Mouse (Mus musculus): Measurements from ENCODE around the gene Ncoa3.
A peak's percentile ranks its signal among the peaks of the same experiment; 100 is the strongest.

Ncoa3 gene

DNA sequence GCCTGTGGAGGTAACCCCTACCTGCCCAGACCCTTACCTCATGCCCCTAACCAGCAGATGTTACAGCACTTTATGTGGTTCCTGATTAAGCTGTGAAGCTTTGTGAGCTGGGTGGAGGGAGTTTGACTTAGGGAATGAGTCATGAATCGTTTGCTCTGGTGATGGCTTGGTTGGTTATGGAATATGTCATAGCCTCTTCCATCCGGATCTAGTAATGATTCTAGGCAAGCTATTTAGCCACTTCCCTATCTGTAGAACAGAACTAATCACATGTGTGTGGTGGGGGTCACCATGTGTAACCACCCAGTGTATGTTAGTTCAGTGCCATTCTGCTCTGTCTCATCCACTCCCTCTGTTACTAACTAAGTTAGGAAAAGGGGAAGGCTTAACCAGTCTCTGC, 52.6 kb downstream of the Ncoa3 start:
- DNase-seq, result no peak

GRCm38 (mm10) chr2:166045549-166046501, 53.4 kb downstream of the Ncoa3 start:
- no peak for DNase-seq

- no peak for DNase-seq
Measured at GRCm38 (mm10) chr2:166047931-166048330, 55.5 kb downstream of the Ncoa3 start.

- DNase-seq, result no peak
Measured at GRCm38 (mm10) chr2:166048852-166049251, 56.4 kb downstream of the Ncoa3 start.

- no peak for DNase-seq
Measured at GRCm38 (mm10) chr2:166051421-166051820, 59.0 kb downstream of the Ncoa3 start.

- DNase-seq, result no peak
Measured at GRCm38 (mm10) chr2:166051966-166052365, 59.5 kb downstream of the Ncoa3 start.

DNA sequence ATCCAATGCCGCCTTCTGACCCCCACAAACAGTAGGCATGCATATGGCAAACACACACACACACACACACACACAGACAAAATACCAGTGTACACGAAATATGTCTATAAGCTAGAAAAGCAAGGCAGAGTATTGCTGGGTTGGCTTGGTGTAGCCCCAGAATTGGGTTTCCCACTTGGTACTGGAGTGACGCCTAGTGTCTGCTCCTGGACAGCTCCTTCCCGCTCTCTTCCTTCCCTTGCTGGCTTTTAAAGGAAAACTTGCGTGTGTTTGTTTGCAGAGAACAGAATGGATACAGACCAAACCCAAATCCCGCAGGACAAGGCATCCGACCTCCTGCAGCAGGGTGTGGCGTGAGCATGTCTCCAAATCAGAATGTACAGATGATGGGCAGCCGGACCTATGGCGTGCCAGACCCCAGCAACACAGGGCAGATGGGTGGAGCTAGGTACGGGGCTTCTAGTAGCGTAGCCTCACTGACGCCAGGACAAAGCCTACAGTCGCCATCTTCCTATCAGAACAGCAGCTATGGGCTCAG, 61.6 kb downstream of the Ncoa3 start:
- no peak for DNase-seq

DNA sequence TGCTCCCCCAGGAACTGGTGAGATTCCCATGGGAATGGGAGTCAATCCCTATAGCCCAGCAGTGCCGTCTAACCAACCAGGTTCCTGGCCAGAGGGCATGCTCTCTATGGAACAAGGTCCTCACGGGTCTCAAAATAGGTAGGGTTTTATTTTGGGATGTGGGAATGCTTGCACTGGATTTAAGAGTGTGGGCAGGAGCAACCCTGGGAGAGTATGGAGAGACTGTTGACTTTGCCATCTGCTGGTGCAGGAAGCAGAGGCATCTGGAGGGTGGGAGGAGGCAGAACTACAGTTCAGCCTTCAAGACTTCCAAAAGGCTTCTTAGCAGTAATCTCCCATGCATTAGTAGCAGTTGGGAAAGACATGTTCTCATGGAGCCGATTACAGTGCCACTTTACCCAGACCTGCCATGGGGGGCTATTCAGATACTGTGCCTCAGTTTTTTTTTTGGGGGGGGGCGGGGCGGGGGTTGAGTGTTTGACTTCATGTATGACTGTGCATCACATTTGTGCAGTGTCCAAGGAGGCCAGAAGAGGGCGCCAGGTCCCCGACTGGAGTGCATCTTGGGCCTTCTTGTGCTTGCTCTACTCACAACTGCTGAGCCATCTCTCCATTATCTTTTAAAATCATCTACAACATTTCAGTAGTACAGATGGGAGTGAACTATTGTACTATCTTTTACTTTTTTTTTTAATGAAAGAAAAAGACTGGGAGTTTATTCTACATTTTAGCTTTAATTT, 67.4 kb downstream of the Ncoa3 start:
- peak; percentile 48 for DNase-seq

GRCm38 (mm10) chr2:166062008-166062407, 69.6 kb downstream of the Ncoa3 start:
- DNase-seq, result no peak

- DNase-seq, result no peak
Measured at GRCm38 (mm10) chr2:166062431-166062830, 70.0 kb downstream of the Ncoa3 start.

DNA sequence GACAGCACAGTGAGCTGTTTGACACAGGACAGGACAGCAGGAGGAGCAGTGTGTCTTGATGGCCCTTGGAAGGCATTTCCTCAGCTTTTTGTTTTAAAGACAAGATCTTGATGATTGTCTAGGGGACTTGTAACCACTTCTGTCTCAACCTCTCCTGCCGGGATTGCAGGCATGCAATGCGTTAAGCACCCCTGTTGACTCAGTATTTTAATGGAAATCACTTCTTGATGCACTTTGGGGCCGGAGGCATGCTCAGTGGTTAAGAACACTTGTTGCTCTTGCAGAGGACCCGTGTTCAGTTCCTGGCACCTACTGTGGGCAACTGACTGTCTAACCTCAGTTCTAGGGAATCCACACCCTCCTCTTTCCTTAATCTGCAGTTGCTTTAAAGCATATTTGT, 74.0 kb downstream of the Ncoa3 start:
- no peak for DNase-seq

- no peak for DNase-seq
Measured at GRCm38 (mm10) chr2:166068261-166068660, 75.8 kb downstream of the Ncoa3 start.

DNA sequence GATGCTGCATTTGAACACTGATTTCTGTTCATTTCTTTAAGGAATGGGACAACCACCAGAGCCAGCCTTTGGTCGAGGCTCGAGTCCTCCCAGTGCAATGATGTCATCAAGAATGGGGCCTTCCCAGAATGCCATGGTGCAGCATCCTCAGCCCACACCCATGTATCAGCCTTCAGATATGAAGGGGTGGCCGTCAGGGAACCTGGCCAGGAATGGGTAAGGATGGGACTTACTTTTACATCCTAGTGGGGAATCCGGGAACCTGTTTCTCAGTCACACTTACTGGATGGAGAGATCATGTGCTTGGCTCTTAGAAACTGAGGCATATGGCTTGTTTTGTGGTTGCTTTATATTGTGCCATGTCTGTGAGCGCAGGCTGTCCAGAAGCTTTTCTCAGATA, 76.7 kb downstream of the Ncoa3 start:
- DNase-seq, result no peak

DNA sequence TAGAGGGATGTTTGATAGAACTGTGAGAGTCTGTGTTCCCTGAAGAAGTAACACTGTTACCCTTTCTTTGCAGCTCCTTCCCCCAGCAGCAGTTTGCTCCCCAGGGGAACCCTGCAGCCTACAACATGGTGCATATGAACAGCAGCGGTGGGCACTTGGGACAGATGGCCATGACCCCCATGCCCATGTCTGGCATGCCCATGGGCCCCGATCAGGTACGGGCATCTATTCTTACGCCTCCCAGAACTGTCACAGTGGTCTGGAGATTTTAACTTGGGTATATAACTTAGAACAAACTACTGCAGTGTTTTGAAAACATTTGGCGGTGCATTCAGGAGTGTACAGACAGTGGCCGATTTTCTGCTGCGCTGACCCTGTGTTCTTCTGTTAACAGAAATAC, 77.3 kb downstream of the Ncoa3 start:
- no peak for DNase-seq

- DNase-seq, result no peak
Measured at GRCm38 (mm10) chr2:166071481-166071880, 79.0 kb downstream of the Ncoa3 start.

DNA sequence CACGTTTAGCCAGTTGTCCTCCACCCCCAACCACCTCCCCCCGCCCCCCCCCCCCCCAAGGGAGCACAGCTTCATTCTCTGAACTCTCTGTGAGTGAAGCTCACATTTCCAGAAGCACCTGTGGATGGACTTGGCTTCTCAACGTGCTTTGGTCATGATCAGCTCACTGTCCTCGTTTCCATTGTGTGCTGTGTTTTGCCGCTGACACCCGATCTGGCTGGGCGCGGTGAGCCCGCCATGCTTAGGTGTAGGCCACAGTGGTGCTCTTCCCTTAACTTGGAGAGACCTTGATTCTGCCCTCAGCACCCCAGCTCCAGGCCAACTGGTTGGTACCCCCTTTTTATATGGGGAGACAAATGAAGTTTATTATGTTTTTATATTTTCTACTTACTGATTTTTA, 79.5 kb downstream of the Ncoa3 start:
- no peak for DNase-seq

- no peak for DNase-seq
Measured at GRCm38 (mm10) chr2:166073082-166073481, 80.6 kb downstream of the Ncoa3 start.

DNA sequence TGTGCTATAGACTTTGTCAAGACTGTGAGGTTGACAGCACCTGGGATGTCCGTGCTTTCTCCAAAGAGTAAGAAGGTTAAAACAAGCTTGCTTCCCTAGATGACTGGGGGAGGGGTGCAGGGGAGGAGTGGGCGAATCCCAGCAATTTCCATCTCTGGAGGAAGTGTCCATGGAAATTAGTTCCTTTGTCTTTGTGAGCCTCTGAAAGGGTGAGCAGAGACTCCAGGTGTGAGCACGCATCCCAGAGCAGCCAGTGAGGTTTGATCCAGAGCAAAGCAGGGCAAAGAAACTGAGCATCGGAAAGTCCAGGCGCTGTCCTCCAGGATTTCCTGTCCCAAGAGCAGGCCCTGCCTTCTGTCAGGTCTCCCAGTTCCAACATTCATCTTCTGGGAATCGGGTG, 81.9 kb downstream of the Ncoa3 start:
- no peak for DNase-seq

GRCm38 (mm10) chr2:166077371-166077770, 84.9 kb downstream of the Ncoa3 start:
- no peak for DNase-seq

- no peak for DNase-seq
Measured at GRCm38 (mm10) chr2:166079231-166079630, 86.8 kb downstream of the Ncoa3 start.

DNA sequence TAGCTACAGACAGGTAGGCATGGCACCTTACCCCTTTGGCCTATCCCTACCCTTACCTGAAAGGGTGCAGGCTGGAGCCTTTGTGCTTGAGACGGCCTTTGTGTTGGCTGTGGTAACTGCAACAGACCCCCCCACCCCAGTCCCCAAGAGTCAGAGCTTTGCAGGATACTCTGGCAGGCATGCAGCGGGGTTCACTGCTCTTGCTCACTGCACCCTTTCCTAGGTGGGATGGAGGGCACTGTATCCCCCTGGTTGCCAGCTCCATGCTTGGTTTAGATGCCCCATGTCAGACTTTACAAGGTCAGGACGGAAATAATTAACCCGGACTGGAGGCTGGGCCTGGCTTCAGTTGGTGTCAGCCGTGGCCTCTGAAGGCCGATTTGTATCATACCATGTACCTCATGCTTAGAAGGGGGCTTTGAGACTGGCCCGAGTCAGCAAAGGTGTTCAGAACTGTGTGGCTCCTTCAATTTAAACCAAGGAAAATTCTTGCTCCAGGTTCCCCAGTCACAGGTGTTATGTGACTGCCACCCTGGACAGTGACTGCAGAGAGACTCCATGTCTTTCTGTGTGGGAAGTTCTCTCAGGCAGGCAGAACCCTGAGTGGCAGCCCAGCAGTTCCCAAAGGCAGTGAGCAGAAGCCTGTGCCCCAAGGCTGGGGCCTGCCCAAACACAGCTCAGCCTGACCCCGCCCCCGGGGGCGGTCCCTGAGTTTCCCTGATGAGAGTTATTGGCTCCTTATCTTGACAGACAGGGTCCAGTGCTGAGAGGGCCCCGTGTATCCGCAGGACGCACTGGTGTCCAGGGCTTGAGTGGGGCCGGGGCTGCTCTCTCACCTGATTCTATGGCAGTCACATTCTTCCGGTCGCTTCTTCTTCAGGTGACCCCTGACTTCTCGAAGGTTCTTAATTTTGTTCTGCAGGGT, 87.8 kb downstream of the Ncoa3 start:
- DNase-seq, result peak; percentile 83

GRCm38 (mm10) chr2:166080967-166081750, 88.7 kb downstream of the Ncoa3 start:
- DNase-seq, result no peak

All from liver (tissue).